Mouse (Mus musculus) lung, embryonic 16.5 days (tissue): ENCODE data around the gene Sgpl1. TPM values are rescaled to one million over a fixed set of nuclear protein-coding genes. Genes with fewer than 3 reads are reported as not detected.

Experiments
- ATAC-seq: fragments of 200-750 bp; cut with Nextera tagmentation; 2 replicates; pipeline ENCODE4 v1.8.0; 2017; ENCODE audit warnings: low read depth, mild to moderate bottlenecking, moderate library complexity
- H3K27ac ChIP-seq: fragments of 300-500 bp; sonication (generic); 2 replicates; pipeline ENCODE4 v1.5.1; 2014; ENCODE audit warnings: mild to moderate bottlenecking, control low read depth, low read length
- H3K27me3 ChIP-seq: fragments of 300-500 bp; sonication (generic); 2 replicates; pipeline ENCODE4 v1.6.1; 2014; ENCODE audit warnings: low read depth, low read length, mixed read lengths; ENCODE audit not compliant: control insufficient read depth, insufficient read depth
- H3K36me3 ChIP-seq: fragments of 300-500 bp; sonication (generic); 2 replicates; pipeline ENCODE4 v1.6.1; 2014; ENCODE audit warnings: low read length; ENCODE audit not compliant: control insufficient read depth, insufficient read depth
- H3K4me1 ChIP-seq: fragments of 300-500 bp; sonication (generic); replicated peaks from 2 replicates; pipeline ENCODE4 v1.6.1; 2014; ENCODE audit warnings: low read length, mixed read lengths; ENCODE audit not compliant: control insufficient read depth, insufficient read depth
- H3K4me2 ChIP-seq: fragments of 300-500 bp; sonication (generic); 2 replicates; pipeline ENCODE4 v1.6.1; 2014; ENCODE audit warnings: low read depth, low read length, control low read depth
- H3K4me3 ChIP-seq: fragments of 300-500 bp; sonication (generic); 2 replicates; pipeline ENCODE4 v1.5.1; 2014; ENCODE audit warnings: mild to moderate bottlenecking, low read length, control low read depth
- H3K9ac ChIP-seq: fragments of 300-500 bp; sonication (generic); 2 replicates; pipeline ENCODE4 v1.6.1; 2014; ENCODE audit warnings: low read length, control low read depth
- H3K9me3 ChIP-seq: fragments of 300-500 bp; sonication (generic); 2 replicates; pipeline ENCODE4 v1.6.1; 2016; ENCODE audit warnings: low read length; ENCODE audit not compliant: control insufficient read depth
- WGBS: fragments of 180-500 bp; shearing (Covaris S2); extraction: QIAGEN DNeasy Blood & Tissue Kit; methylation state at CpG from one replicate; pipeline ENCODE4 v1.1.7; 2014; 5-methylcytosine and 5-hydroxymethylcytosine counted together
- polyA plus RNA-seq: library from polyadenylated mRNA; unstranded; fragments of >200 nt; fragmentation: Nextera tagmentation; extraction: Ambion mirVana; gene quantifications from 2 replicates; pipeline ENCODE4 v1.2.1, GENCODE M21; 2015

Gene Sgpl1
- polyA plus RNA-seq = 56.4 and 56.9 TPM in 2 replicates

DNA sequence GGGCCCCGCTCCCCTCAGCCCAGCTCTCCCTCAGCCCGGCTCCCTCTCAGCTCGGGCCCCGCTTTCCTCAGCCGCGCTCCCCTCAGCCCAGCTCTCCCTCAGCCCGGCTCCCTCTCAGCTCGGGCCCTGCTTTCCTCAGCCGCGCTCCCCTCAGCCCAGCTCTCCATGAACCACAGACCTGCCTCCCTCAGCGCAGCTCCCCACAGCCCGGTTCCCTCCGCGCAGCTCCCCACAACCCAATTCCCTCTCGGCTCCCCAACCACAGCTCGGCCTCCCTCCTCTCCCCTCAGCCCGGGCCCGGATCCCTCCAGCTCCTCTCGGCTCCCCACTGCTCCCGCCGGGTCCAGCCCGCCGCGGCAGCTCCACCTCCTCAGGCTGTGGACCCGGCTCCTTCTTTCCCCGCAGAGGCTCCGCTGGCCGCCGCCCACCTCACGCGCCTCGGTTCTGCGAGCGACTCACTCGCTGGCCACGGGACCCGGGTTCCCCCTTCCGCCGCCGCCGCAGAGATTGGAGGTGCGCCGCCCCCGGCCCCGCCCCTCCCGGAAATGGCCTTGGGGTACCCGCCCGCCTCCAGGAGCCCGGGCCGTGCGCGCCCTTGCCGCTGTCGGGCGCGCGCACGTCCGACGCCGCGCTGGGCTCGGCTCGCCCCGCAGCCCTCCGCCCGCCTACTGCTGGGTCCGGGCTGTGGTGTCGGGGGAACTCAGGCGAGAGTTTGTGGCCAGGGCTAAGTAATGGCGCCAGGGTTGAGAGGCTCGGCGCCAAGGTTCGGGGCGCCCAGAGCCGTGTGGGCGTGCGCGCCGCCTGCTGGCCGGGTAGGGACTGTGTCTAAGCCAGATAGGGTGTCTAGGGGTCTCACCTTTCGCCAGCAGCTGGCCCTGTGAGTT, at the start of gene Sgpl1:
Gene Sgpl1, minus strand, starts transcription at position 547 of the 884 bp plus-strand sequence.
- under 1% methylated on average over 73 of the region's 82 CpGs for WGBS
- H3K36me3 ChIP-seq = no peaks in the 10 kb centered on the region
- H3K4me2 ChIP-seq = peak within 1 kb of the TSS; percentile 99
- peak within 1 kb of the TSS; percentile 87 for H3K9ac ChIP-seq
- H3K4me1 ChIP-seq = peaks cover 8% of the 10 kb centered on the region
- H3K27ac ChIP-seq = peak within 1 kb of the TSS; percentile 95
- H3K9me3 ChIP-seq = no peaks in the 10 kb centered on the region
- peak; percentile 90 for ATAC-seq
- no peaks in the 10 kb centered on the region for H3K27me3 ChIP-seq
- peak within 1 kb of the TSS; percentile 77 for H3K4me3 ChIP-seq

DNA sequence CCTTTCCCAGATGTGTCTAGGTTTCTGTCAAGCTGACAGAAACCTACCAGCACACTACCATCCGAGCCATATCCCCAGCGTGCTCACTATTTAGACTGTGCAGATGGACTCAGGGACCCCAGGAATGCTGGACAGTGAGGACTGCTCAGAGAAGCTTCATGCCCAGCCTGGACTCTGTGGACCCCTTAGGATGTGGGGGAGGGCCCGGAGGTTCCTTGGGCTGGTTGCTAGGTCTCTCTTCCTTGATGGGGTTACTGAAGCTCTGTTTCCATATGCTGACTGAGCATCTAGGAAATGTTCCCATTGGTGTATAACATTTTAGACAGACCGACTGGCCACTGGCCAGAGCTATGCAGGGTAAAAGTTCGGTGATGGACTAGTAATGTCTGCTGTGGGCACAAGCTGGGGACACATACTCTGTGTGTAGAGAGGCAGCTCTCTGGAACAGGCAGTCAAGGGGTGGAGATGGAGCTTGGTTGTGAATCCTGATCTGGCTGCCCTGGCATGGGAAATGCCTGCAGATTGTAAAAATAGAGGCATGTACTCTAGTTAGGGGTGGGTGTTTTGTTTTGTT, 48.3 kb upstream of the Sgpl1 start:
- Histone ChIP-seq H3K36me3 (no peaks in the 10 kb centered on the region), H3K9me3 (no peaks in the 10 kb centered on the region), H3K4me2 (no peak overlapping the region), H3K4me3 (no peak overlapping the region), H3K9ac (0 out of 2 replicates have a peak overlapping the region, but pooled peaks have one; percentile 23), H3K27ac (peak overlapping the region; percentile 29; the same call in 1 of the 2 replicates), H3K27me3 (no peaks in the 10 kb centered on the region), H3K4me1 (peaks cover 2% of the 10 kb centered on the region; the same call in 1 of the 2 replicates)
- peak; percentile 44 for ATAC-seq
- 77% methylated on average over 5 of the region's 5 CpGs for WGBS

DNA sequence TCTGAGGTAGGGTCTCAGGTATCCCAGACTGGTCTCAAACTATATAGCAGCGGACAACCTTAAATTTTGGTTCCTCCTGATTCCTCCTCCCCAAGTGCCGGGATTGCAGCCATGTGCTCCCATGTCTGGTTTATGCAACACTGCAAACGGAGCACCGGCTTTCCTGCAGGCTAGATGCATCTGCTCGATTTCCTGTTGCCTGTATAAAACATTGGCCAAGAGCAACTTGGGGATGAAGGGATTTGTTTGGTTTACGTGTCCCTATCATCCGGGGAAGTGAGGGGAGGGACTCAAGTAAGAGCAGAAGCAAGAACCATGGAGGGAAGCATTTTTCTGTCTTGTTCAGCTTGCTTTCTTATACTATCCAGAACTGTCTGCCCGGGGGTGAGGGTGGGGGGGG, 47.7 kb upstream of the Sgpl1 start:
- Histone ChIP-seq H3K4me3 (no peak overlapping the region), H3K9me3 (no peaks in the 10 kb centered on the region), H3K36me3 (no peaks in the 10 kb centered on the region), H3K27ac (no peak overlapping the region; the same call in 1 of the 2 replicates), H3K27me3 (no peaks in the 10 kb centered on the region), H3K4me2 (no peak overlapping the region), H3K4me1 (peaks cover 2% of the 10 kb centered on the region; the same call in 1 of the 2 replicates), H3K9ac (no peak overlapping the region)
- no peak for ATAC-seq
- WGBS = 47% methylated on average over 8 of the region's 8 CpGs

DNA sequence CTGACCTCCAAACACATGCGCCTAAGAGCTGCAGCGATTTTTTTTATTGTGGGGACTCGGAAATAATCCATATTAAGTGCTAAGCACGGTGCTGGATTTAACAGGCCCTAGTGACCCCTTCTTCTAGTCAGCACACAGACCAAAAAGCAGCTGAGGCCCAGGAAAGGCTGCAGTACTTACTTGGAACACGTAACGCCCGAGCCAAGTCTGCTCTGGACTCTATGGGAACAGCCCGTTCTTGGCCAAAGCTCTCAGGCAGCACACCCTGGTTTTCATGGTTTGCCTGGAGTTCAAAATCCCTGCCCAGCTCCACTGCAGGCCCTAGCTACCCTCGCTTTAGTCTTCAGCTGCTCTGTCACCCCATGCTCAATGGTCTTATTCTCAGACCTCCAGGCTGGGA, 47.1 kb upstream of the Sgpl1 start:
- 69% methylated on average over 9 of the region's 9 CpGs for WGBS
- peak; percentile 29; the same call in 1 of the 2 replicates for ATAC-seq

DNA sequence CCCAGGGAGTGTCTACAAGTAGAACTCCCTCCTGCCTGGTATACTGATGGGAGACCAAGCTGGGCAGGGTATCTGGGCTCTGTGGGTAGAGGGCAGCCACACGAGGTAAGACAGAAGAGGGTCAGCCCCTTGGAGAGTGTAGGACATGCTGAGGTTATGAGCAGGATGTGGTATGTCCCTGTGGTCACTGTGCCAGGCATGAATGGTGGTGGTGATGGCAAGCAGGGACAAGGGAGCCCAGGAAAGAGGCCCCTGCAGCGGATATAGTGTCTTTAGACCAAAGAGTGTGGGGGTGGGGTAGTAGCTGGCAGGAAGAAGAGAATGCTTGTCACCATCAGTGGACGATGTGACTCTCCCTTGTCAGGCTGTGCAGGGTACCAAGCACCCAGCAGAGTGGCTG, 40.5 kb upstream of the Sgpl1 start:
- Histone ChIP-seq H3K9ac (no peak overlapping the region), H3K4me3 (no peak overlapping the region), H3K4me1 (0 out of 2 replicates have a peak, but pooled peaks cover 4% of the 10 kb centered on the region), H3K9me3 (no peaks in the 10 kb centered on the region), H3K27ac (no peak overlapping the region), H3K36me3 (no peaks in the 10 kb centered on the region), H3K4me2 (no peak overlapping the region), H3K27me3 (no peaks in the 10 kb centered on the region)
- ATAC-seq = no peak
- 70% methylated on average over 3 of the region's 3 CpGs for WGBS

More for the DNA sequence above, 47.1 kb upstream of the Sgpl1 start:
- Histone ChIP-seq H3K4me1 (peaks cover under 1% of the 10 kb centered on the region; the same call in 1 of the 2 replicates), H3K9me3 (no peaks in the 10 kb centered on the region), H3K4me2 (no peak overlapping the region), H3K27ac (peak overlapping the region; percentile 40; the same call in 1 of the 2 replicates), H3K27me3 (no peaks in the 10 kb centered on the region), H3K36me3 (no peaks in the 10 kb centered on the region), H3K9ac (no peak overlapping the region), H3K4me3 (no peak overlapping the region)

DNA sequence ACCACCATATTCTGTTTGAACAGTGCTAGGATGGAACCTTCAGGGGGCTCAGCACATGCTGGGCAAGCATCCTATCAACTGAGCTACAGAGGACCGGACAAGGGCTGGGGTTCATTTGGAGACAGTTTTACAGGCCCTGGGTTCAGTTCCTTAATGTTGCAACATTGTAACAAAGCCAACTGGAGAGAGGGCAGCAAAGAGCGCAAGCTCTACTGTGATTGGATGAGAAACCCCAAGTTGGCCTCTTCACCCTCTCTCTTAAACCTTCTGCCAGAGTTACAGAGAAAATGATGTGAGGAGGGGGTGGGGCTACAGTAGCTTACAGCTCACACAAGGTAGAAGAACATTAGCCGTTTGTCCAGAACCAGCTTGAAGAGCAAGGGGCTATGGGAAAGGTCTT, 39.5 kb upstream of the Sgpl1 start:
- no peaks in the 10 kb centered on the region for H3K27me3 ChIP-seq
- peak; percentile 59 for ATAC-seq
- 0 out of 2 replicates have a peak, but pooled peaks cover 4% of the 10 kb centered on the region for H3K4me1 ChIP-seq
- no peaks in the 10 kb centered on the region for H3K9me3 ChIP-seq
- H3K9ac ChIP-seq = no peak overlapping the region
- H3K27ac ChIP-seq = no peak overlapping the region
- WGBS = 47% methylated on average over 3 of the region's 3 CpGs
- H3K36me3 ChIP-seq = no peaks in the 10 kb centered on the region
- no peak overlapping the region for H3K4me3 ChIP-seq
- no peak overlapping the region for H3K4me2 ChIP-seq

DNA sequence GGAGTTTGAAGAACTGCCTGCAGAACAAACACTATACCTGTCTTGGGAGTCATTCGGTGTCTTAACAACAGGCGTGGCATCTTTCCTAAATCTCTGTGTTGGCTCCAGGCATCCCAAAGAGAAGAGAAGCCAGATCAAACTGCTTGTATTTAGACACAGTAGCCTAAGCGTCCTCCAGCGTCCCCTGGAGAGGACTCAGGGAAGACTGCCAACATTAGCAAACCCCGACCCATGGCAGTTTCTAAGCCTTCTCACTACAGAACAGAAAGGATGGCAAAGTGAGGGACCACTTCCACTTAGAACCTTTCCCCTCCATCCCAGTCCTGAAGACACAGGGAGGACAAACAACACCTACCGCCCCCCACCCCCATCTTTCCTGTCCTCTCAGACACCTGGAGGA, 32.4 kb upstream of the Sgpl1 start:
- Histone ChIP-seq H3K4me2 (no peak overlapping the region), H3K9ac (no peak overlapping the region), H3K4me1 (peaks cover 9% of the 10 kb centered on the region), H3K9me3 (no peaks in the 10 kb centered on the region), H3K27ac (no peak overlapping the region), H3K4me3 (no peak overlapping the region), H3K36me3 (no peaks in the 10 kb centered on the region), H3K27me3 (no peaks in the 10 kb centered on the region; the same call in 1 of the 2 replicates)
- 44% methylated on average over 6 of the region's 6 CpGs for WGBS
- no peak for ATAC-seq

DNA sequence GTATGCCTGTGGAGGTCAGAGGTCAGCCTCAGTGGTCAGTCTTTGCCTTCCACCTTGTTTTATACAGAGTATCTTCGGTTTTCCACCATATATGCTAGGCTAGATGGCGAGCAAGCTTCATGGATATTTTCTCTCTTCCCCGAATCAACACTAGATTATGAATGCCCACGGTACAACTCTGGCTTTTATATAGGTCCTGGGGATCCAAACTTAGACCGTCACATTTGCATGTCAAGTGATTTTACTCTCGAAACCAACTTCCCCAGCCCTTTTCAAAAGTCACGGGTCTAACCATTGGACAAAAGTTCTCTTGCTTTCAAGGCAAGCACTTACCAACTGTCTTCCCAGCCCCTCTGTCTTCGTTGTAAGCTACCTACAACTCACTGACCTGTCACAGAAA, 31.2 kb upstream of the Sgpl1 start:
- H3K9me3 ChIP-seq = no peaks in the 10 kb centered on the region
- H3K36me3 ChIP-seq = no peaks in the 10 kb centered on the region
- ATAC-seq = no peak
- no peaks in the 10 kb centered on the region; the same call in 1 of the 2 replicates for H3K27me3 ChIP-seq
- no peak overlapping the region for H3K4me2 ChIP-seq
- no peak overlapping the region for H3K9ac ChIP-seq
- no peak overlapping the region for H3K4me3 ChIP-seq
- peaks cover 9% of the 10 kb centered on the region for H3K4me1 ChIP-seq
- H3K27ac ChIP-seq = no peak overlapping the region
- WGBS = 89% methylated on average over 8 of the region's 8 CpGs

DNA sequence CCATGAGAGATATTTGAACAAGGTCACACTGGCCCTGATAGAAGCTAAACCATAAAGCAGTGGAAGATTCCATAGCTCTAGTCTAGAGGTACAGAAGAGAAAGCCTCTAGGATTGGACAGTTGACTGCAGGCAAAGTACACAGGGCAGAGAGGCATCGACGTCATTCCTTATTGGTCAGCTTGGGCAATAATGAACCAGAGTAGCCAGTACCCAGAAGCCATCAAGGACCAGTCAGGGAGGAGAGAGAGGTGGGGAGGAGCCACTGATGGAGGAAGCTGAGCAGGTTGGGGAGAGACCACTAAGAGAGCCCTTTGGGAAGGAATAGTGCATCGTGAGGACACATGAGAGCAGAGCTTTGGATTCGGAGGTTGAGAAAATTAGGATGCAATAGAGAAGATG, 30.2 kb upstream of the Sgpl1 start:
- ATAC-seq = no peak
- no peaks in the 10 kb centered on the region; the same call in 1 of the 2 replicates for H3K27me3 ChIP-seq

More for the DNA sequence above, 30.2 kb upstream of the Sgpl1 start:
- no peak overlapping the region for H3K4me3 ChIP-seq
- H3K4me1 ChIP-seq = peaks cover 9% of the 10 kb centered on the region
- no peak overlapping the region for H3K9ac ChIP-seq
- H3K9me3 ChIP-seq = no peaks in the 10 kb centered on the region
- H3K36me3 ChIP-seq = no peaks in the 10 kb centered on the region
- H3K4me2 ChIP-seq = no peak overlapping the region
- WGBS = 84% methylated on average over 4 of the region's 4 CpGs
- no peak overlapping the region for H3K27ac ChIP-seq
